Mouse (Mus musculus): Measurements from ENCODE around the gene Tbx21.

DNA sequence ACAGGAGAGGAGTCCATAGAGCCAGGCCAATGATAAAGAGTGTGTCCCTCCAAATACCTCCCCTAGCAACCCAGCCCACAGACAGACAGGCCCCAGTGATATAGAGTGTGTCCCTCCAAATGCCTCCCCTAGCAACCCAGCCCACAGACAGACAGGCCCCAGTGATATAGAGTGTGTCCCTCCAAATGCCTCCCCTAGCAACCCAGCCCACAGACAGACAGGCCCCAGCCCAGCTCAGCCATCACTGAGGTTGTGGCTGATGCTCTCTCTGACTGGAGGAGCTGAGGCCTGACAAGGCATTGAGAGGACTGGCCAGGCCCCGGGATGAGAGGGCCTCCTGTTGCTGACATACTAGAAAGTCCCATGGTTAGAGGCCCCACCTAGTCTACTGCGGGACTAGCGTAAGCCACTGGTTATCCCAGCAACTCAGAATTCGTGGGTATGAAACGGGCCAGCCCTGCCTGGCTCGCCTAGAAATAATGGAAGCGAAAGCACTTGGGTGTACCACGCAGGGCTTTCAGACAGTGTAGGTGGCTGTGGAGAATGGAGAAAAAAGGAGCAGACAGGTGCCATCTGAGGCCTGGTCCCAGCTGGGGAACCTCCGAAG lies 2.5 kb downstream of the Tbx21 start:
- TF ChIP-seq USF1 (IDR thresholded peaks at IDR 0.05; ENCODE audit: low read depth) (no peak), CTCF (IDR thresholded peaks at IDR 0.05; ENCODE audit: control insufficient read depth, insufficient read depth, insufficient read length) (no peak)

All from C2C12 (cell line).